Mouse (Mus musculus) ES-E14 (cell line): Measurements from ENCODE around the gene Ckap2l. TPM values are rescaled to one million over a fixed set of nuclear protein-coding genes. Genes with fewer than 3 reads are reported as not detected.

Source experiments
- DNase-seq: peaks from one replicate; pipeline ENCODE4 v3.0.0-alpha.2; 2013; ENCODE audit warnings: low read depth, low spot score
- H3K27ac ChIP-seq: 2 replicates; pipeline ENCODE4 v1.5.1; 2012; ENCODE audit warnings: low read depth, mild to moderate bottlenecking, low read length, moderate library complexity, mixed read lengths; ENCODE audit not compliant: poor library complexity, insufficient read depth, severe bottlenecking
- H3K36me3 ChIP-seq: 2 replicates; pipeline ENCODE4 v1.6.1; 2012; ENCODE audit warnings: mild to moderate bottlenecking, low read length, moderate library complexity, mixed read lengths; ENCODE audit not compliant: control insufficient read depth, poor library complexity, insufficient read depth, severe bottlenecking
- H3K4me1 ChIP-seq, 2 experiments: fragments of 150-350 bp in 1 of 2; sonication (generic) in 1 of 2; 2 replicates each; pipeline ENCODE4 v1.6.1; 2012; ENCODE audit warnings: low read length in 2 of 2, mild to moderate bottlenecking in 1 of 2, mixed read lengths in 1 of 2; ENCODE audit not compliant: control insufficient read depth in 2 of 2, insufficient read depth in 2 of 2, poor library complexity in 1 of 2
- H3K4me3 ChIP-seq, 2 experiments: fragments of 150-350 bp in 1 of 2; sonication (generic) in 1 of 2; 2 replicates each; pipeline ENCODE4 v1.5.1; 2012; ENCODE audit warnings: low read length in 2 of 2, low read depth in 1 of 2, mild to moderate bottlenecking in 1 of 2, mixed read lengths in 1 of 2; ENCODE audit not compliant: insufficient read depth in 1 of 2, poor library complexity in 1 of 2, severe bottlenecking in 1 of 2
- H3K9ac ChIP-seq: 2 replicates; pipeline ENCODE4 v1.6.1; 2012; ENCODE audit warnings: low read depth, mild to moderate bottlenecking, low read length, mixed read lengths; ENCODE audit not compliant: poor library complexity, insufficient read depth, severe bottlenecking
- H3K9me3 ChIP-seq: fragments of 150-350 bp; sonication (generic); 2 replicates; pipeline ENCODE4 v1.6.1; 2012; ENCODE audit warnings: low read depth, mild to moderate bottlenecking, low read length; ENCODE audit not compliant: control insufficient read depth, insufficient read depth
- CHD2 ChIP-seq: IDR thresholded peaks from 2 replicates; pipeline ENCODE4 v1.6.1; 2014; ENCODE audit warnings: mild to moderate bottlenecking, low read depth, low read length, inconsistent platforms
- HCFC1 ChIP-seq: IDR thresholded peaks from 2 replicates; pipeline ENCODE4 v1.6.1; 2012; ENCODE audit warnings: low read length, inconsistent platforms, borderline replicate concordance; ENCODE audit not compliant: insufficient read depth
- MAFK ChIP-seq: IDR thresholded peaks from 2 replicates; pipeline ENCODE4 v1.6.1; 2014; ENCODE audit warnings: mild to moderate bottlenecking, low read depth, low read length, inconsistent platforms; ENCODE audit not compliant: insufficient read depth
- ZC3H11A ChIP-seq: IDR thresholded peaks from 2 replicates; pipeline ENCODE4 v1.6.1; 2012; ENCODE audit warnings: low read depth, mild to moderate bottlenecking, inconsistent platforms, low read length, borderline replicate concordance
- ZNF384 ChIP-seq: IDR thresholded peaks from 2 replicates; pipeline ENCODE4 v1.6.1; 2012; ENCODE audit warnings: low read depth, low read length, inconsistent platforms
- in situ Hi-C, 2 experiments: fragments of 600-800 bp; cut with MboI; formaldehyde crosslinking; loops; one replicate each; pipeline ENCODE4 v1.15.1; 2025; ENCODE audit warnings: low sequenced_read_pairs in 2 of 2, inconsistent platforms in 1 of 2; ENCODE audit not compliant: unreplicated experiment in 2 of 2
- total RNA-seq: library from RNA; depleted of rRNA; stranded (reverse); fragments of 300-350 nt; gene quantifications from 2 replicates; pipeline ENCODE4 v1.2.3, GENCODE M21; 2012

Ckap2l gene
- total RNA-seq, 1 experiment, result 15.8 TPM

DNA sequence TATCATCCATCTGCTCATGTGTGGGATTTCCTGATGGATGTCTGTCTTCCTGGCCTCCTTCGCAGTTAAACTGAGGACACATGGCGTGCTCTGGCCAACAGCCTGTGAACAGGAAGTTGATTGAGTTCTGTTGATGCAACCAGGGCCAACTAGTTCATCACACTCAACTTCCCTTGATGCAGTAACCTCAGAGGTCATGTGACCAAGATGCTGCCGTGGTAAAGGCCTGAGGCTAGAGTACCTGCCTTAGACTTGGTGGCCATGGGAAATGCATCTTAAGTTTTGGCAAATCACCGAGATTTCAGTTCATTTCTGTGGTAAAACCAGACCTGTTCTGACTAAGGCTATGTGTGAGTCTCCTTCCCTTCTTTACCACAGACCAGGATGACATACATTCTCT lies 18.8 kb upstream of the Ckap2l start:
- H3K9ac ChIP-seq, result no peak overlapping the region
- TF ChIP-seq CHD2 (no peak), MAFK (no peak), HCFC1 (no peak), ZC3H11A (no peak), ZNF384 (no peak)
- in situ Hi-C loops, result no loop called here
- no peaks in the 10 kb centered on the region for H3K36me3 ChIP-seq
- H3K9me3 ChIP-seq, result no peaks in the 10 kb centered on the region
- H3K27ac ChIP-seq, result no peak overlapping the region
- no peak overlapping the region for H3K4me3 ChIP-seq
- DNase-seq, result no peak
- 0 out of 4 replicates have a peak, but pooled peaks cover 0 to 2% of the 10 kb centered on the region in 2 experiments for H3K4me1 ChIP-seq

DNA sequence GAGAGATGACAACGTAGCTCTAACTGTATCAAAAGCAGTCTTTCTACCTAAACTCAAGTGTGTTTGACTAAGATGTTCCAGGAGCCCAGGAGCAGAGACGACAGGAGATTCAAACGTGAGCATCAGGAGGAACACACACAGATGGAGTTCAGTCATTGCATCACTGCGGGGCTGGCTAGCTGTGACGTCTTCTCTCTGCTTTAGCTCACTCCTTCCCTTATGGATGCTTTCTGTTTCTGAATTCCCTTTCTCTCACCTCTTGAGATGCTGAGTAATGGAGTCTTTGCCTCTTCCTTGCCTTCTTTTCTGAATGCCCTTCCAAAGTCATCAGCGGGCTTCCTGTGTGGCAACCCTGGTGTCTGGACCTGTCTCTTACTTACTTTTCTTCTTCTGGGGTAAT lies 17.9 kb upstream of the Ckap2l start:
- DNase-seq, result no peak
- TF ChIP-seq HCFC1, result no peak
- TF ChIP-seq CHD2, result no peak
- TF ChIP-seq ZNF384, result no peak
- TF ChIP-seq ZC3H11A, result no peak
- no peak for TF ChIP-seq MAFK
- Histone ChIP-seq H3K9ac (no peak overlapping the region), H3K36me3 (no peaks in the 10 kb centered on the region), H3K4me1 (0 out of 4 replicates have a peak, but pooled peaks cover 0 to 2% of the 10 kb centered on the region in 2 experiments), H3K4me3 (no peak overlapping the region), H3K27ac (no peak overlapping the region), H3K9me3 (no peaks in the 10 kb centered on the region)
- in situ Hi-C loops, result no loop called here

GRCm38 (mm10) chr2:129313934-129314333 lies 16.9 kb upstream of the Ckap2l start:
- H3K9me3 ChIP-seq, result no peaks in the 10 kb centered on the region
- no peak for DNase-seq
- in situ Hi-C loops, result no loop called here
- no peak overlapping the region for H3K4me3 ChIP-seq
- H3K4me1 ChIP-seq, result 0 out of 4 replicates have a peak, but pooled peaks cover 0 to 2% of the 10 kb centered on the region in 2 experiments
- no peaks in the 10 kb centered on the region for H3K36me3 ChIP-seq
- TF ChIP-seq MAFK, result no peak
- no peak for TF ChIP-seq ZNF384
- H3K27ac ChIP-seq, result no peak overlapping the region
- no peak overlapping the region for H3K9ac ChIP-seq

DNA sequence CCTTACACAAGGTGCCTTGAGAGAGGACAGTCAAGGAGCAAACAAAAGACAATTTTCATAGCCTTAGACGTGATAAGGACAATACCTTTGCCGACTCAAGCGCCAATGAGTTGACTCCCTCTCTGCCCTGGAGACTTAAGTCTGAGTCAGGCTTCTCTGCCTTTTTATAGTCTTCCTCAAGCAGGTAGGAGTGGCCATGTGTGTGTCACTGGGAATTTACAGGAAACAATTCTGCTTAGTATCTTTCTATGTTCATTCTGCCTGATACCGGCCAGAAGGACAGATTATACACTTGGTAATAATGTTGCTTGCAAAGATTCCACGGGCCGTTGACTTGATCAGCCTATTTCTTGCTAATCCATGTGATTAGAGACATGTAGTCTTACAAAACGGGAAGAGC lies 12.8 kb upstream of the Ckap2l start, which contains the start of gene Il1a:
Il1a (minus strand) TSS at position 137 of the 400 bp plus-strand sequence.
- H3K4me3 ChIP-seq, result no peak within 1 kb of the TSS
- no peak within 1 kb of the TSS for H3K27ac ChIP-seq
- in situ Hi-C loops, result no loop called here
- no peaks in the 10 kb centered on the region for H3K4me1 ChIP-seq
- no peak for DNase-seq
- H3K9ac ChIP-seq, result no peak within 1 kb of the TSS
- no peaks in the 10 kb centered on the region for H3K9me3 ChIP-seq
- H3K36me3 ChIP-seq, result no peaks in the 10 kb centered on the region
- no peak for TF ChIP-seq HCFC1

- Histone ChIP-seq H3K4me3 (no peak overlapping the region), H3K27ac (no peak overlapping the region), H3K4me1 (no peaks in the 10 kb centered on the region), H3K9me3 (no peaks in the 10 kb centered on the region), H3K9ac (no peak overlapping the region), H3K36me3 (no peaks in the 10 kb centered on the region)
- DNase-seq, result no peak
- TF ChIP-seq MAFK, result no peak
- TF ChIP-seq ZNF384, result no peak
- TF ChIP-seq HCFC1, result no peak
- no peak for TF ChIP-seq CHD2
- no peak for TF ChIP-seq ZC3H11A
- in situ Hi-C loops, result no loop called here
Measured at GRCm38 (mm10) chr2:129306020-129306419, 9.0 kb upstream of the Ckap2l start.
